Mouse (Mus musculus): ENCODE measurements at regions not wholly inside any gene's neighbourhood (a gene's known extent, or its start where the extent isn't known, plus 50 kb on each side); places are given as distances from the start of the nearest gene placed in this dataset.

DNA sequence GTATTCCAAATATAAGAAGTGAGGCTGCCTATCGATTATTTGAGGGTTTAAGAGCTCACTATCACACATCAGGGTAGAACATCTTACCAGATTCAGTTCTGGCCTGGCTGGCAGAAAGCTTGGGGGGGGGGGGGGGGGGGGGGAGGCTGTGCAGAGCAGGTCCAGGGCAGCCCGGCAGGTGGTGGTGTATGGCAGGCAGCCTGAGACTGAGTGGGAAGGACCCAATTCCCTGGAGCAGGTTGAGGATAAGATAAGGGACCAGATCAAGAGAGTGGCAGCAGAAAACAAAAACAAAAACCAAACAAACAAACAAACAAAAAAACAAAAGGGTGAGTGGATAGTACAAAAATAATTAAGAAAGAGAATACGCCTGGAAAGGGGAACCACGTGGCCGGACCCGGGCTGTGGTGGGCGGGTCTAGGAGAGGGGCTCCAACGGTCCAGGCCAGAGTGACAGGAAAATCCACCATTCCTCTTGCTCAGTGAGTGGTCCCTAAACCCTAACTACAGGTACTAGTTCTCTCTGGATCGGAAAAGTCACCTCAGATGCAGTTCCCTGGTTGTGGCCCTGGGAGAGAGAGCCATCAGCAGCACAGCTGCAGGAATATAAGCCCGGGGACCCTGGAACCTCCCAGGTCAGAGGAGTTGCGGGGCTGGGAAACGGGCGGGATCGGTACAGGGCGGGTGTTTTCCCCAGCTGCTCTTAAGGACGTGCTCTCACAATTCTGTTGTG lies 73.3 kb downstream of the Vmn2r112 start:
- DNase-seq (ENCODE audit: low read depth, low spot score): peak; percentile 22
